Mouse (Mus musculus) MN1 (cell line): ENCODE results near the gene Gas7.

Source experiments
- DNase-seq: peaks from one replicate; pipeline ENCODE4 v3.0.0-alpha.2; 2016; ENCODE audit warnings: low spot score

Gas7 gene

DNA sequence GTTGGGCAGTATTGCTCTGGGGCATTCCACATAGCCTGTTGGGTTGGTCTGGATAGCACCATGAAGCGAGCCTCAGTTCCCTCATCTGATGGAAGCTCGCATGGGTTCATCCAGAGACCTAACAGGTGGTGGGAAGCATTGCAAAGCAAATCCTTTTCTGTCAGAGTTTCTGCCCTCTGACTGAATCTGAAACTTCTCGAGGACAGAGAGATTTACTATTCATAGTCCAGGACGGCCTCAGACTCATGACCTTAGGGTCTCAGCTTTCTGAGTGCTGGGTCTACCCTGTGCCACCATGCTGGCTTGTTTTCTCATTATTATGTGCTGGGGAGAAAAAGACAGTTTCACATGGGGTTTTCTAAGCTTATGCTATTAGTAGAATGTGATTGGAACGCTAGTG is 122.2 kb downstream of the Gas7 start:
- DNase-seq = no peak

DNA sequence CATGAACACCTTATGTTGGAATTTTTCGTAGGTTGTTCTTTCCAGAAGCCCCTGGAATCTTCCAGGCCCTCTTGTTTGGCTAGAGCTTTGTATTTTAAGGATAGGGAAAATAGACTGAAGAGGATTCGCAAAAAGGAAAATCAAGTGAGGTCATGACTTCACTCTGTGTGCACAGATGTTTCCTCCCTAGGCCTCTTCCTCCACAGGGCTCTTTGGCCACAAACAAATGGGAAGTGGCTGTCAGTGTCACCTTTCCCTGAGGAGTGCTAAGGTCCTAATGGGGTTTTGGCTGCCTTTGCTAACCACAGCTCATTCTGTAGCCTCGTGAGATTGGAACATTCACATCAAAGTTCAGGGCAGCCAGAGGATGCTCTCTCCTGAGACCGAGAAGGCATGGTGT is 122.8 kb downstream of the Gas7 start:
- DNase-seq = no peak

DNA sequence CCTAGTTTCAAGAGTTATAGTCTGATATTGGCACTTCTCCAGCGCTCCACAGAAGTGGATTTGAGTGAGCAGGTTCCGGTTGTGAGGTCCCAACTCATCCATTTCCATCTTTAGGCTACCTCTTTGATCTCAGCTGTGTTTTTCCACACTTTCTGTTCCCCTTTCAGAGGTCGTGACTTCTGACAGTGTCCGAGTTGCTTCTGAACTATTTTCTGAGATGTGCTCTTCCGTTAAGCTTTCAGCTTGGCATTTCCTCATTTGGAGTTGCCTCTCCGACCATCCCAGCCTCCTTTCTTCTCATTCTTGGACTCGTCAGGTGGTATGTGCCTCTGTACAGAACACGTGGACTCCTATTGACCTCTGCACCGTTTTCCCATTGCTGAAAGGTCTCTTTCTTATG is 123.9 kb downstream of the Gas7 start:
- no peak for DNase-seq

DNA sequence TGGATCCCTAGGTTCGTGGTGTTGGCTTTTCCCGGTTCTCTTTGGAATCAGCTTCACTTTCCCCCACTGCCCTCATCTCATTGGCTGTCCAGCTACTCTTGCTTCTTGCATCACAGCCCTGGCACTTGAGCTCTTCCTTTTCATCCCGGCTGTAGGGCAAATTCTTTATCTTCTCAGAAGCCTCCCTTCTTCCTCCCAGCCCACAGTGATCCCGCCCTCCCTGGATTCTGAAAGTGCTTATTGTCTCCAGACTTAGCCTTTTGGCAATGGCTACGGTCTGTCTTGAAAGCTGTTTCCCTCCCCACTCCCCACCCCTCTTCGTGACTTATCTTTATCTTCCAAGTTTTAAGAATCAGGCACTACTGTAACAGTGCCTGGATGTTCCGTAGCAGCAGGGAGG is 126.3 kb downstream of the Gas7 start:
- no peak for DNase-seq

DNA sequence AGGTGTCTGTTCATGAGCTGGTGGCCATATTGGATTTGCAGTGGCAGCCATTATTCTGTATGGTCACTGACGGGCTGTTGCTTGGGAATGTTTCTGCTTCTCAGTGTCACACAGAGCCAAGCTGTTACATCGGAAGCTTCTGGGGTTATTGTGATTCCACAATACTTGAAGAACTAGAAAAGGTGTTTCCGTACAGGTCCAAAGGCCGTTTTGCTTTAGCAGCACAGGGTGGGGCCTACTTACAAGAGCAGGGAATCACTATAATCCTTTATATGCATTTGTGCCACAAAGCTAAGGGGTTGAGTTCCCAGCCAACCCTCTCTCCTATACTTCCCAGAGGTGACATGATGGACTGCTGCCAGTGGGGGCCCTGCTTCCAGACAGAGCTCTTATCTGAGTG is 127.3 kb downstream of the Gas7 start:
- DNase-seq = no peak

DNA sequence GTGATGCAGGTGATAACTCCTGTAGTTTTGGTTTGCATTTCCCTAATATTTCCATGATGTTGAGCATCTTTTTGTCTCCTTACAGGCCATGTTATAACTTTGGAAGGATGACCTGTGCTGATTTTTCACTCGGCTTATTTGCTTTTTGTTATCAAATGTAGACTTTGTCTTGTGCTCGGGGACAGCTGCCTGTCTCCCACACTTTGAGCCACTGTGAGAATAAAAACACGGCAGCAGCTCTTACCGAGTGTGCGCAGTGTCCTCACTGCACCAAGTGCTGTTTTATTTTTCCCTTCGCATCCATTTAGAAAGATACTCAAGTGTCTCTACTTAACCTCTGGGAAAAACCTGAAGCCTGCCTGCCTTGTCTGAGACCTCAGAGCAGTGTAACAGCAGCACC is 129.8 kb downstream of the Gas7 start:
- no peak for DNase-seq

DNA sequence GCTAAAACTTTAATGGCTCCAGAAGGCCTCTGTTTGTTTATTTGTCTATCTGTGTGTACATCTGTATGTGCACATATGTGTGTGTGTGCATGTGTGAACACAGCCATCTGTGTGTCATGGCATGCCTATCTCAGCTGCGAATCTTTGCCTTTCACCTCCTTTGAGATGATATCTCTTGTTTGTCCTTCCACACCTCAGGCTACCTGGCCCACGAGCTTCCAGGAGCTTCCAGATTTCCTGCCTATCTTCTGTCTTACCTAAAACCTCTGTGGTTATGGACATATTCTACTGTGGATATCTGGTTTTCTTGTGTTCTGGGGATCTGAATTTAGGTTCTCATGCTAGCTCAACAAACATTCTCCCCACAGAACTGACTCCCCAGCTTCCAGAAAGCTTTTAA is 130.4 kb downstream of the Gas7 start:
- no peak for DNase-seq

DNA sequence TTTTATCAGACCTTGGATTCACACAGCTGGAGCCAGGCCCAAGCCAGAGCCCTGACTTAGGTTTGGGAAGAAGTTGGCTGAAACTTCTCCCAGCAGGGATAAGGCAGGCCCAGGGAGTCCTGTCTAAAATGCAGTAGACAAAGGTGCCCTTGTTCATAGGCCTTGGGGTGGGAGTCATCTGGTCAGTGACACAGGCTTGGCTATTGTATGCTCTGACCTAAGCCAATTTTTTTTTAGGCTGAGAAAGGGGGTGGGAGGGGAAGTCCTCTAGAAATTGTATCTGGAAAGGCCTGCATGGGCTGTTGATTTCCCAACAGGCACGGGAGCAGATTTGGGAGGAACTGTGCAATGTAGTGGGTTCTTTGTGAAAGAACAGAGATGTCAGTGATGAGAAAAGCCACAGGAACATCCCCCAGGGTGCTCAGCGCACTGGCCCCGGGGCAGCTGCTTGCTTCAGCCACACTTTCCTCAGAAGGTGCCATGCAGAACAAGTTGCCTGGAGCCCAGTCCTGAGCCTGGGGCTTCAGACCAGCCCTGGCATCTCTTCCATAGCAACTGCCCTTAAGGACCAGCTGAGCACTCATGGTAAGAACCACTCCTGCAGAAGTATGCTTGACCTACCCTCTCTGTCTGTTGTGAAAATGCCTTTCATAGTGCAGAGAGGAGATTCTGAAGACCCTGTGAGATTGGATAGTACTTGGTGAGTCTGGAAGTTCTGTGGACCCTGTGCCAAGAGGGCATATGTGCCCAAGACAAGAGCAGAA is 131.2 kb downstream of the Gas7 start:
- no peak for DNase-seq

DNA sequence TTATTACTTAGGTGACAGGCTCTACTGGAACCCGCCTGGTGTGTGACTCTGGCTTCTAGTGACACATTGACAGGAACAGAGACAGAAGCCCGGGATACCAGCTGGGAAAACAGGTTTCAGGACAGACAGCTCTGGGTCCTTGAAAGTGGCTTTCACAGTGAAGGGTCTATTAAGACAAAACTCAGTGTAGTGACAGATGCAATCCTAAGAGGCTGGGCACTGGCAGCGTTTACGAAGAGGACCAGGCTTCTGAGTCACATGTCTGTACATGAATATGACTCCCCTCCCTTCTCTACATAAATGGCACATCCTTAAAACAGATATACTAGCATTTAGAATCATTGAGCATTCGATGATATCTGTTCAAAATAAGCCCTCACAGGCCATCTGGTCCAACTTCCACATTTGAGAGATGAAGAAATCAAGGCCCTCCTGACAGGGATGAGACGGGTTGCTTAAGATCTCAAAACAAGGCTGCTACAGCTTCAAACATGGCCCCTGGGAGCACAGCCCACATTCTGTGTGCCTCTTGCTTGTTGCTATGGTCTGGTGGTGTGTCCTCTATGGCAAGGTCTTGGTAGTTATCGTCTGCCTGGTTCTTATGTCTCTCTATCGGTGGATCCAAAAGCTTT is 133.1 kb downstream of the Gas7 start:
- no peak for DNase-seq

DNA sequence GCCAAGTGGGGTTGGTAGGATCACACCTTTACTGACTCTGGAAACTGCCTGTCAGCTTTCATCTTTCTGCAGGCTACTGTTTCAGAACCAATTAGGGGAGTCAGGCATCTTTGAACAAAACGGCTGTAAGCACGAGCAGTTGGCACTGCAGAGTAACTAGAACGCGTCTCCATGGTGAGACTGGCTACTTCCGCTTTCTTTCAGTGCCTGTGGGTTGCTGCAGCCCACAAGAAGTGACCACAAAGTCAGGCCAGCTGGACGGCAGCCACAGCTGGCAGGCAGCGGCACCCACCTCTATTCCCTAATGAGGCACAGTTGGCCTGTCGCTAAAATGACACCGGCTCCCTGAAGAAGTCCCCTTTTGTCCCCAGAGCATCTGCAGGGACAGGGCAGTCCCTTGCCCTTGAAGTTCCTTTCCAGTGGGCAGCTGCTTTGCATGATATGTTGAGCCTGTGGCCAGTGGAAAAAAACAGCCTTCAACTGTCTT is 133.6 kb downstream of the Gas7 start:
- no peak for DNase-seq

DNA sequence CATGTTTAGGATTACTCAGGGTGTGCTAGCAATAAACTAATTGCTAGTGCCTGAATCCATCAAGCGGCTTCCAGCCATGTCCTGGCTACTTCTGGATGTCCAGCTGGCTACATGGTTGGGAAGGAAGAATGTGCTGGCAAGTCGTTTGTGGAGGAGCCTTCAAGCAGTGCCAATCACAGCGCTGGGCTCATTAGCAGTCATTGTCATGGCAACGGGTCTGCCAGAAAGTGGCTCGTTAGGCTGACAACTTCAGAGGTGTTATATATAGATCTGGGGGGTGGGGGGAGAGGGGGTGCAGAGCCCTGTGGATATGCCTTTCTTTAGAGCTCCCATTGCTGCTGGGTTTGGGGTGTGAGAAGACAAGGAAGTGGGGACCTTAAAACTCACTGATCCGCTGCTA is 141.0 kb downstream of the Gas7 start:
- DNase-seq = no peak

DNA sequence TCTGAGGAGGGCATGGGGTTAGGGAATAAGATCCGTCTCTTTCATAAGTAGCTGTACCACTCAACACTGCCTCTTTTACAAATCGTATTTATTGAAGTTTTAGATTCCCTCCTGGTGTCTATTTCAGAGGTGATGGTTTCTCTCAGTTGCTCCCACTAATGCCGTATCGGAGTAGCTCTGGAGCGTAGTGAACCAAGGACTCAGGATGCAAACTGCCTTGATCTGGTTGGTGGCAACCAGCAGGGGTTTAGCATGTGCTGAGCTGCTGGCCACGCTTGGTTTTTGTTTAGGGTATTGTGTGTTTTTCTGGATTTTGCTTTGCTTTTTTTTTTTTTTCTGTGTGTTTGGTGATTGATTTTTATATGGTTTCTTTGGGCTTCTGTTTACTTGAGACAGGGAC is 141.6 kb downstream of the Gas7 start:
- no peak for DNase-seq

DNA sequence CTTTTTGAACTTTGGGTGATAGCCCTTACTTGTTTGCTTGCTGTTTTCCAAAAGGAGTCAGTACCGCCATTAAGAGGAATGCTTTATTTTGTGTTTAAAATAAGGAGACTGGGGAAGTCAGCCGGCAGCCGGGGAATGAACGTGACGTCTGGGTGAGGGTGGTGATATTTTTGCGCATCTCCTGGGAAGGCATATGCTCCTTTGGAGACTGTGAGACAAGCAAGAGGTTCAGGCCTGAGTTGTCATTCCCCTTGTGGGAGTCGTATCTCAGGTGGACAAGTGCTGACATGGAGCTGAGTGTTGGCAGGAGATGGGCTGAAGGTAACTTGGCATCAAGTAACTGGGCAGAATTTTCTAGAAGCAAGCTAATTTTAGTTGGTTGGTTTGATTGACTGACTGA is 142.2 kb downstream of the Gas7 start:
- no peak for DNase-seq

DNA sequence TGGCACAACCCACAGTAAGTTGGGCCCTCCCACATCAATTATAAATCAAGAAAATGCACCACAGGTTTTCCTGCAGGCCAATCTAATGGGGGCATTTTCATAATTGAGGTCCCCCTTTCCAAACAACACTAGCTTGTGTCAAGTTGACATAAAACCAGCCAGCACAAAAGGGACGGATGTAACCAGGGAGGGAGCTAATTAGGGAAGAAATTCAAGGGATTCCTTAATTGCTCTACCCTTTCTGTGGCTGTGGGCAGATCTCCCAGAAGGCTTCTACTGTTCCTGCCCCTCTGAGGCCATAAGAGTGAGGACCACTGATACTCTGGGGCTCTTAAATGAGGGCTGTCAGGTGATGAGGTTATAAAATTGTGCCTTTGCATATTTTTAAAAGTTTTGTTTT is 143.9 kb downstream of the Gas7 start:
- no peak for DNase-seq

DNA sequence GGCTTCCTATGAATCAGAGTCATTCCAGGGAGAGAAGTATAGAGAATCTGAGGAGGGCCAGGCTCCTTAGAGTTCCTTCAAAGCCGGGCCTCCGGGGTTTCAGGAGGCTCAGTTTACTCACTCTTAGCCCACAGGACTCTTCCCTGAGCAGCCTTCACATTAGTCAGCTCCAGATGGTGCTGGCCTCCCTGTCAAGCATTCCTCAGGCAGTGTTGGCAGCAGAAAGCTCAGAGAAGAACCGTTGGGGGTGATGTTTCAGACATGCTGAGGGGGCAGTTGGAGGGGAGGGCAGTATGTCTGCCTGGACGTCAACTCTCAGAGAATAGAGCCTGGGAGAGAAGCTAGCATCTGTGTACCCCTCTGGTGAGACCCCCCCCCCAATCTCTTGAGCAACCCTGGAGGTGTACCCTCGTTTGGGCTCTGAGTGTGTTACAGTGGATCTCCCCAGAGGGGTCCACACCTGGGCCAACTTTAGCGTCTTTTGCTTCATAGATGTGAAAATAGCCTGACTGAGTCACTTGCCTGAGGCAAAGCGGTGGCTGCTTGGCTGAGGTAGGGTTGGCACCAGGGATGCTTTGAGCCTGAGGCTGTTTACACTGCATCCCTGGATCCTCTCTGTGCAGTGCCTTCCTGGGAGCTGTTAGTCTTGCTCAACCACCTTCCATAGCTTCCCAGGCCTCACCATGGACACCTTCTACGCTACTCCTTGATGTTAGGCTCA is 145.6 kb downstream of the Gas7 start:
- DNase-seq = no peak

DNA sequence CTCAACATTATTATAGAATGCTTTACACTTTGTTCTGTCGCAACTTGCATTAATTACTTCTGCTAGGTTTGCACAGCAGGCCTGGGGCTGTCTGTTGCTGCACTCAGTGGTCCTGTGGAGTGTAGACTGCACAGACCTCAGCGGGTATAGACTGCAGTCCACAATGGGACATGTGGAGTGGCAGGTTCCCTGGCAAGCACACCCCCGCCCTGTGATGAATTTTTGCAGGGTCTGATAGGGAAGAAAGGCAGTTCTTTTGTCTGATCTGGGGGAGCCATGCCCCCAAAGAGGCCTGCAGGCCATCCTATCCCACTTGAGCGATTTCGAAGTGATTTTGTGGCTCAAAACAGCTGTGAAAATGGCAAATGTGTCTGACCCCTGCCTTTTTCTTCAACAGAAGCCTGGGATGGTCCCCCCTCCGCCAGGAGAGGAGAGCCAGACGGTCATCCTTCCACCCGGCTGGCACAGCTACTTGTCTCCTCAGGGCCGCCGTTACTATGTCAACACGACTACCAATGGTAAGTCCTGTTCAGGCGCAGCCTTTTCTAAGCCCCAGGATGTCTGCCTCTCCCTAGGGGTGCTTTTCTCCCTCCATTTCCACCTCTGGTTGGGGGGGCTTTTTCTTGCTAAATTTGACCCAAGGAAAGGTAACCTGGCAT is 147.6 kb downstream of the Gas7 start:
- DNase-seq = no peak

DNA sequence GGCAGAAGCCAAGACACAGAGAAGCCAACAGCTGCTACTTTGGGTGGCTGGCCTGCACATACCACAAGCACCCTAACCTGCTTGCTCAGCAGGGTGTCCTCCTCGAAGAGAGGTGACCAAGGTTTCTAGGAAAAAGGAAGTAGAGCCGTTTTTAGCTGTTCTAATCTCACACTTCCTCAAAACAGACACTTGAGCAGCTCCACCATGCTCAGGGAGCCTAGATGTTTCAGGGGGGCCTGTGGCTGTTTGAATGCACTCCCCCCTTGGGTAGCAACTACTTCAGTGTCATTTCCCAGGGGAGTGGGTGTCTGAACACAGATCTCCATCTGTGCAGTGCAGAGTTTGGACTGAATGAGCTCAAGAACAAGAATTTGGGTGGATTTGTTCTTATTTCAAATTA is 149.2 kb downstream of the Gas7 start:
- no peak for DNase-seq

DNA sequence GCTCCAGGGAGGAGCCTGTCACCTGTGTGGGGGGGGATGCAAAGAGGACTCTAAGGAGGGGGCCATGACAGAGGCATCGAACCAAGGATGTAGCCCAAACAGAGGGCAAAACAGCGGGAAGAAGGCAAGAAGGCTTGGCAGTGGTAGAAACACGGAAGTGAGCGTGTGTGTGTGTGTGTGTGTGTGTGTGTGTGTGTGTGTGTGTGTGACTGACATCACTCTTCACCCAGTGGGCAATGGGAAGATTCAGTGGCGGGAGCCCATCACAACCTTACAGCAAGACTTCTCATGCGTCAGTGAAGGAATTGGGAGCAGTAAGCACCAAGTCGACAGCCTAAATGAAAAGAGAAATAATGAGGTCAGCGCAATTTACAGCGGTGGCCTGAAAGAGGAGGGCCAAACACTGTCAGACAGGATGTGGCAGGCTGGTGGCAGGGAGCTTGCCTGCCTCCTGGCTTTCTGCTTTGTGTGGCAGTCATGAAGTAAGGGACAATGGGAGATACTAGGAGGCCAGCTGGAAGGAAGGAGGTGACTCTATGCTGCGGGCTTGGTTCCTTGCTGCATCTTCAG is 153.0 kb downstream of the Gas7 start:
- no peak for DNase-seq

DNA sequence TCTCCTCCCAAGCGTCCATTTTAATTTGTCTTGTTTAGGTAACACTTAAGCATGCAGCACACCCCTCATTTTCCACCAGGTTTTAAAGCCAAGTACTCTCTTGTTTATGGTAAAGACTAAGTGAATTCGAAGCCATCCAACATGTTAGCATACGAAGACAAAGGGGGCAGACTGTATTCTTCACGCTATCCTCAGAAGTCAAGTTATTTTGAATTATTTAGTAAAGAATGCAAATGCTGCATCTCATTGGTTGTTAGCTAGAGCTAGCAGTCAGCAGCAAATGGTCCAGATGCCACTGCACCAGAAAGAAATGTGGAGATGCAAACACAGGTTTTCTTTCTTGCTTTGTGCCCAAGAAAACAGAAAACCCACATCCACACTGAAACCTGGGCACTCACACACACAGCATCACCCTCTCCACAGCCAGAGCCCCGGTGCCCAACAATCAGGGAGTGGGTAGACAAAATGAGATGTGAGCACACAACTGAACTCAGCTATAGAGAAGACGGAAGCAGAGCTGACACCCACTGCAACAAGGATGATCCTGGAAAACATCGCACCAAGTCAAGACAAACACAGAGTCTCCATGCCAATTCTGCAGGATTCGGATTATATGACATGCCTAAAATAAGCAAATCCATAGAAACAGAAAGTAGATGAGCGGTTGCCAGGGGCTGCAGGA is 157.1 kb downstream of the Gas7 start:
- no peak for DNase-seq

DNA sequence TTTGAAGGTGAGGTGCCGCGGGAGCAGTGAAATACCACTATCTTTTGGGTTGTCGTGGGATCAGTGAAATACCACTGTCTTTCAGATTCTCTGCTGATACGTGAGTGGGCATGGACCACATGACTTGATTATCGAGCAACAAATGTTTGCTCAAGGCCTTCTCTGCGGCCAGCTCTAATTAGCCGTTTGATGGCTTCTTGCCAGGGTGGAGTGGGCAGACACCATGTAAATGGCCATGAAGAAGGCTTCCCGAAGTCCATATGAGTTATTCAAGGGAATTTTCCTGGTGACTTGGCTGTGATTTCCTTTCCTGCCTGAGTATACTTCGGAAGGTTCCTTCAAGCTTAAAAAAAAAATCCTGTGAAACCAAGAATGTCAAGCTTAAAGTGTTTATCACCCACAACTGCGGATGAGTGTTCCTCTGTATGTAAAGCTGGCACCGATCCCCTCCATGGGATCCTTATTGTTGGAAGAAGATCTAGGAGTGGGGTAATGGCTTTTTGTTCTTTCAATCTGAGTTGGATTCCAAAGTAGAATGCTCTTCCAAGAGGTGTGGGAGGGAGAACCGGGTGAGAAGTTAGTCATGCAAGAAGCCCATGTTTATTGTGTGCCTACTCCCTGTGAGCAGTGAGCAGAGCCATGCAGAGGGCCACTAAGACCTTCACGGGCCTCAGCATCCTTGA is 161.5 kb downstream of the Gas7 start:
- no peak for DNase-seq

DNA sequence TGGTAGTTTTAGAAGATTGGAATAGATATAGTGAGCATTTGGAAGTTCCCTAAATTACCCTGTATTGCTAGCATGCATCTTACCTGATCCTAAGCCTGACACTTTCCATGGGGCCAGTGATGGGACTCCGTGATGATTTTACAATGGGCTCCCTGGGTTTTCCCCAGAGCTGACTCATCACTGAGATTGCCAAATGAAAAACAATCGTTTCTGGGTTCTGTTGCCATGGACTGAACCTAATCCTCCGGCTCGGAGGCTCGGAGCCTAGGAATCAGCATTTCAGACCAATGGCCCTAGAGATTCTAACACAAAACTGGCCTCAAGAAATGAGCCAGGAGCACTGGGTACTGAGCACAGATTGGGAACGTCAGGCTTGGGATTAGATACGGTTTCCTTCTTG is 167.1 kb downstream of the Gas7 start:
- DNase-seq = no peak
